Mouse (Mus musculus): Measurements from ENCODE around the gene Olfr639. TPM values are rescaled to one million over a fixed set of nuclear protein-coding genes. Genes with fewer than 3 reads are reported as not detected.
"Not testable (repeated sequence)": the region's sequence is repeated elsewhere in the genome, so short reads cannot be mapped to it uniquely, and the experiment has no call there.

The Olfr639 gene
- polyA plus RNA-seq, 2 experiments = not detected

DNA sequence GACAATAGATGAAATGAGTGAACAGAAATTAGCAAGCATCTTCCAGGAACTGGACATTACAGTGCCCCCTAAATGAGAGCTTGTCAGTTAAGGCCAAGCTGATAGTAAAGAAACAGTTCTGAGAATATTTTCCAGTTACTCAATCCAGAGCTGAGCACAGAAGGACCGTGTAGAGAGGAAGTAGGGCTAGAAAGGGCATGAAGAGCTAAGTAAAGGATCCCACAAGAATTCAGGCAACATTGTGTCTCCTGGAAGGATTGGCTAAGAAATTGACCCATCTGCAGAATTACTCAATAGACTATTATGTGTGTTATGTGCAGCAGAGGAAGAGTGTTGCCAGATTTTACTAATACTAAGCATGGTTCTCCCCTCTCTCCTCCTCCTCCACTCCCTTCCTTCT lies 45.3 kb downstream of the Olfr639 start:
- H3K9me3 ChIP-seq (ENCODE audit: control insufficient read depth, low read length) = no peaks in the 10 kb centered on the region
- no peaks in the 10 kb centered on the region for H3K36me3 ChIP-seq (ENCODE audit: control insufficient read depth, insufficient read depth, low read length)
- no peak overlapping the region for H3K27ac ChIP-seq (replicated peaks; ENCODE audit: low read depth, low read length)
- DNase-seq (ENCODE audit: low spot score) (no peak), ATAC-seq (ENCODE audit: low FRiP score, low read depth) (no peak)
- no peaks in the 10 kb centered on the region for H3K4me1 ChIP-seq (ENCODE audit: control insufficient read depth, insufficient read depth, low read length)
- no peak for TF ChIP-seq POLR2A (IDR thresholded peaks at IDR 0.05; ENCODE audit: borderline replicate concordance, extremely low read depth, insufficient read depth, insufficient read length)
- no peak overlapping the region for H3K9ac ChIP-seq (ENCODE audit: low read depth, low read length, severe bottlenecking)
- WGBS = 72% methylated on average over 1 of the region's 1 CpGs
- no peaks in the 10 kb centered on the region for H3K27me3 ChIP-seq (ENCODE audit: control insufficient read depth, insufficient read depth, low read length)
- H3K4me2 ChIP-seq (replicated peaks; ENCODE audit: low read depth, low read length, severe bottlenecking) = no peak overlapping the region
- H3K4me3 ChIP-seq (replicated peaks; ENCODE audit: low read length) = no peak overlapping the region

DNA sequence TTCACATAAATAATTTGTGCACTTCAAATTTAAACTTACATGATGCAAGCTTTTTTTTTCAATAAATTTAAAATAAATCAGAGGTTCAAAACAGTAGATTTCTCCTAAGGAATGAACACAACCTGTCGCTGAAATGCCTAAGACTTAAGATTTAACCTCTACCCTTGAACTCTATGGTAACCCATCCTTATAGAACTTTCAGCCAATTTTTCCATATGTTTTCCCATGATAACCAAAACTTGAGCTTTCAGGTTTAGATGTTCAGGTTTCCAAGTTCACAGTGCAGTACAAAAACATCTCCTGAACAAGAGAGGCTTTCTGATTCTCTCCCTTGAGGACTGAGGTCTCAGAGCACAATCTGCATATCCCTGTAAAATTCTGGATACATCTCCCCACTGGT lies 46.3 kb downstream of the Olfr639 start, which contains the start of gene Olfr635:
Gene Olfr635, plus strand, starts transcription at position 301 of the 400 bp plus-strand sequence.
- whole genome bisulfite sequencing = 74% methylated on average over 1 of the region's 1 CpGs
- no peak within 1 kb of the TSS for H3K4me2 ChIP-seq (replicated peaks; ENCODE audit: low read depth, low read length, severe bottlenecking)
- DNase-seq (ENCODE audit: low spot score) (no peak), ATAC-seq (ENCODE audit: low FRiP score, low read depth) (no peak)
- H3K9me3 ChIP-seq (ENCODE audit: control insufficient read depth, low read length) = no peaks in the 10 kb centered on the region
- H3K27me3 ChIP-seq (ENCODE audit: control insufficient read depth, insufficient read depth, low read length) = no peaks in the 10 kb centered on the region
- no peak within 1 kb of the TSS for H3K4me3 ChIP-seq (replicated peaks; ENCODE audit: low read length)
- no peaks in the 10 kb centered on the region for H3K36me3 ChIP-seq (ENCODE audit: control insufficient read depth, insufficient read depth, low read length)
- no peak within 1 kb of the TSS for H3K27ac ChIP-seq (replicated peaks; ENCODE audit: low read depth, low read length)
- H3K4me1 ChIP-seq (ENCODE audit: control insufficient read depth, insufficient read depth, low read length) = no peaks in the 10 kb centered on the region
- H3K9ac ChIP-seq (ENCODE audit: low read depth, low read length, severe bottlenecking) = no peak within 1 kb of the TSS
- no peak for TF ChIP-seq POLR2A (IDR thresholded peaks at IDR 0.05; ENCODE audit: borderline replicate concordance, extremely low read depth, insufficient read depth, insufficient read length)

- H3K27ac ChIP-seq (replicated peaks; ENCODE audit: low read depth, low read length); H3K27me3 ChIP-seq (ENCODE audit: control insufficient read depth, insufficient read depth, low read length); H3K4me1 ChIP-seq (ENCODE audit: control insufficient read depth, insufficient read depth, low read length); H3K36me3 ChIP-seq (ENCODE audit: control insufficient read depth, insufficient read depth, low read length); H3K4me2 ChIP-seq (replicated peaks; ENCODE audit: low read depth, low read length, severe bottlenecking); H3K4me3 ChIP-seq (replicated peaks; ENCODE audit: low read length); ATAC-seq (ENCODE audit: low FRiP score, low read depth); H3K9me3 ChIP-seq (ENCODE audit: control insufficient read depth, low read length); H3K9ac ChIP-seq (ENCODE audit: low read depth, low read length, severe bottlenecking); DNase-seq (ENCODE audit: low spot score): not testable (repeated sequence)
- WGBS = 93% methylated on average over 22 of the region's 22 CpGs
Observed at GRCm38 (mm10) chr7:103966873-103967272, 50.2 kb downstream of the Olfr639 start.

Other genes starting within 250 kb of the Olfr639 start
Only the 30 nearest of the 32 such genes appear.
- 0.03 TPM in 1 of 2 replicates, not detected in the other for gene Olfr67, start 225.5 kb downstream of the Olfr639 start, polyA plus RNA-seq (2012; rRNA removed)
- gene Olfr67, start 225.5 kb downstream of the Olfr639 start, polyA plus RNA-seq (2014; fragmentation: Nextera tagmentation; extraction: Ambion mirVana) = not detected in 2 replicates
- 2,382 and 2,478 TPM in 2 replicates for gene Hbb-bt, start 203.3 kb downstream of the Olfr639 start, polyA plus RNA-seq (2012; rRNA removed)
- 2,610 and 4,062 TPM in 2 replicates for gene Hbb-bt, start 203.3 kb downstream of the Olfr639 start, polyA plus RNA-seq (2014; fragmentation: Nextera tagmentation; extraction: Ambion mirVana)
- gene Hbb-bs, start 189.2 kb downstream of the Olfr639 start, polyA plus RNA-seq (2012; rRNA removed) = 9,008 and 9,822 TPM in 2 replicates
- 6,131 and 9,529 TPM in 2 replicates for gene Hbb-bs, start 189.2 kb downstream of the Olfr639 start, polyA plus RNA-seq (2014; fragmentation: Nextera tagmentation; extraction: Ambion mirVana)
- gene Hbb-bh2, start 176.8 kb downstream of the Olfr639 start, polyA plus RNA-seq (2012; rRNA removed) = not detected in 2 replicates
- not detected in 2 replicates for gene Hbb-bh2, start 176.8 kb downstream of the Olfr639 start, polyA plus RNA-seq (2014; fragmentation: Nextera tagmentation; extraction: Ambion mirVana)
- 12.0 and 13.3 TPM in 2 replicates for gene Hbb-bh1, start 174.1 kb downstream of the Olfr639 start, polyA plus RNA-seq (2012; rRNA removed)
- gene Hbb-bh1, start 174.1 kb downstream of the Olfr639 start, polyA plus RNA-seq (2014; fragmentation: Nextera tagmentation; extraction: Ambion mirVana) = 8.0 and 8.4 TPM in 2 replicates
- 702 and 799 TPM in 2 replicates for gene Hbb-y, start 164.1 kb downstream of the Olfr639 start, polyA plus RNA-seq (2012; rRNA removed)
- 1,395 and 1,439 TPM in 2 replicates for gene Hbb-y, start 164.1 kb downstream of the Olfr639 start, polyA plus RNA-seq (2014; fragmentation: Nextera tagmentation; extraction: Ambion mirVana)
- gene Olfr66, start 131.1 kb downstream of the Olfr639 start, polyA plus RNA-seq (2012; rRNA removed) = not detected in 2 replicates
- not detected in 2 replicates for gene Olfr66, start 131.1 kb downstream of the Olfr639 start, polyA plus RNA-seq (2014; fragmentation: Nextera tagmentation; extraction: Ambion mirVana)
- not detected in 2 replicates for gene Olfr64, start 122.8 kb downstream of the Olfr639 start, polyA plus RNA-seq (2012; rRNA removed)
- not detected in 2 replicates for gene Olfr64, start 122.8 kb downstream of the Olfr639 start, polyA plus RNA-seq (2014; fragmentation: Nextera tagmentation; extraction: Ambion mirVana)
- gene Olfr65, start 113.8 kb downstream of the Olfr639 start, polyA plus RNA-seq (2012; rRNA removed) = not detected in 2 replicates
- gene Olfr65, start 113.8 kb downstream of the Olfr639 start, polyA plus RNA-seq (2014; fragmentation: Nextera tagmentation; extraction: Ambion mirVana) = not detected in 2 replicates
- not detected in 2 replicates for gene Olfr631, start 88.5 kb downstream of the Olfr639 start, polyA plus RNA-seq (2012; rRNA removed)
- not detected in 2 replicates for gene Olfr631, start 88.5 kb downstream of the Olfr639 start, polyA plus RNA-seq (2014; fragmentation: Nextera tagmentation; extraction: Ambion mirVana)
- not detected in 2 replicates for gene Olfr632, start 83.0 kb downstream of the Olfr639 start, polyA plus RNA-seq (2012; rRNA removed)
- not detected in 2 replicates for gene Olfr632, start 83.0 kb downstream of the Olfr639 start, polyA plus RNA-seq (2014; fragmentation: Nextera tagmentation; extraction: Ambion mirVana)
- not detected in 2 replicates for gene Olfr633, start 72.9 kb downstream of the Olfr639 start, polyA plus RNA-seq (2012; rRNA removed)
- gene Olfr633, start 72.9 kb downstream of the Olfr639 start, polyA plus RNA-seq (2014; fragmentation: Nextera tagmentation; extraction: Ambion mirVana) = not detected in 2 replicates
- not detected in 2 replicates for gene Olfr635, start 46.2 kb downstream of the Olfr639 start, polyA plus RNA-seq (2012; rRNA removed)
- gene Olfr635, start 46.2 kb downstream of the Olfr639 start, polyA plus RNA-seq (2014; fragmentation: Nextera tagmentation; extraction: Ambion mirVana) = 0.03 TPM in 1 of 2 replicates, not detected in the other
- gene Olfr638, start 18.6 kb downstream of the Olfr639 start, polyA plus RNA-seq (2012; rRNA removed) = not detected in 2 replicates
- gene Olfr638, start 18.6 kb downstream of the Olfr639 start, polyA plus RNA-seq (2014; fragmentation: Nextera tagmentation; extraction: Ambion mirVana) = not detected in 2 replicates
- not detected in 2 replicates for gene Olfr640, start 8.3 kb upstream of the Olfr639 start, polyA plus RNA-seq (2012; rRNA removed)
- gene Olfr640, start 8.3 kb upstream of the Olfr639 start, polyA plus RNA-seq (2014; fragmentation: Nextera tagmentation; extraction: Ambion mirVana) = not detected in 2 replicates
- gene Olfr641, start 18.1 kb upstream of the Olfr639 start, polyA plus RNA-seq (2012; rRNA removed) = not detected in 2 replicates
- not detected in 2 replicates for gene Olfr641, start 18.1 kb upstream of the Olfr639 start, polyA plus RNA-seq (2014; fragmentation: Nextera tagmentation; extraction: Ambion mirVana)
- gene Olfr642, start 35.4 kb upstream of the Olfr639 start, polyA plus RNA-seq (2012; rRNA removed) = not detected in 2 replicates
- gene Olfr642, start 35.4 kb upstream of the Olfr639 start, polyA plus RNA-seq (2014; fragmentation: Nextera tagmentation; extraction: Ambion mirVana) = not detected in 2 replicates
- gene 4930516K23Rik, start 44.1 kb upstream of the Olfr639 start, polyA plus RNA-seq (2012; rRNA removed) = 0.03 TPM in 1 of 2 replicates, not detected in the other
- not detected in 2 replicates for gene 4930516K23Rik, start 44.1 kb upstream of the Olfr639 start, polyA plus RNA-seq (2014; fragmentation: Nextera tagmentation; extraction: Ambion mirVana)
- 0.10 TPM in 1 of 2 replicates, not detected in the other for gene Olfr644, start 54.6 kb upstream of the Olfr639 start, polyA plus RNA-seq (2012; rRNA removed)
- gene Olfr644, start 54.6 kb upstream of the Olfr639 start, polyA plus RNA-seq (2014; fragmentation: Nextera tagmentation; extraction: Ambion mirVana) = not detected in 2 replicates
- not detected in 2 replicates for gene Olfr645, start 68.2 kb upstream of the Olfr639 start, polyA plus RNA-seq (2012; rRNA removed)
- gene Olfr645, start 68.2 kb upstream of the Olfr639 start, polyA plus RNA-seq (2014; fragmentation: Nextera tagmentation; extraction: Ambion mirVana) = not detected in 2 replicates
- gene Olfr646, start 87.6 kb upstream of the Olfr639 start, polyA plus RNA-seq (2012; rRNA removed) = not detected in 2 replicates
- not detected in 2 replicates for gene Olfr646, start 87.6 kb upstream of the Olfr639 start, polyA plus RNA-seq (2014; fragmentation: Nextera tagmentation; extraction: Ambion mirVana)
- not detected in 2 replicates for gene Ubqln5, start 112.5 kb upstream of the Olfr639 start, polyA plus RNA-seq (2012; rRNA removed)
- not detected in 2 replicates for gene Ubqln5, start 112.5 kb upstream of the Olfr639 start, polyA plus RNA-seq (2014; fragmentation: Nextera tagmentation; extraction: Ambion mirVana)
- not detected in 2 replicates for gene Olfr643, start 120.1 kb upstream of the Olfr639 start, polyA plus RNA-seq (2012; rRNA removed)
- not detected in 2 replicates for gene Olfr643, start 120.1 kb upstream of the Olfr639 start, polyA plus RNA-seq (2014; fragmentation: Nextera tagmentation; extraction: Ambion mirVana)
- not detected in 2 replicates for gene Ubqln3, start 126.0 kb upstream of the Olfr639 start, polyA plus RNA-seq (2012; rRNA removed)
- not detected in 2 replicates for gene Ubqln3, start 126.0 kb upstream of the Olfr639 start, polyA plus RNA-seq (2014; fragmentation: Nextera tagmentation; extraction: Ambion mirVana)
- gene Ubqlnl, start 133.3 kb upstream of the Olfr639 start, polyA plus RNA-seq (2012; rRNA removed) = not detected in 2 replicates
- not detected in 2 replicates for gene Ubqlnl, start 133.3 kb upstream of the Olfr639 start, polyA plus RNA-seq (2014; fragmentation: Nextera tagmentation; extraction: Ambion mirVana)
- not detected in 2 replicates for gene Olfm5, start 147.5 kb upstream of the Olfr639 start, polyA plus RNA-seq (2012; rRNA removed)
- gene Olfm5, start 147.5 kb upstream of the Olfr639 start, polyA plus RNA-seq (2014; fragmentation: Nextera tagmentation; extraction: Ambion mirVana) = not detected in 2 replicates
- gene Olfr648, start 166.1 kb upstream of the Olfr639 start, polyA plus RNA-seq (2012; rRNA removed) = 0.05 and 0.08 TPM in 2 replicates
- gene Olfr648, start 166.1 kb upstream of the Olfr639 start, polyA plus RNA-seq (2014; fragmentation: Nextera tagmentation; extraction: Ambion mirVana) = 0.21 and 0.35 TPM in 2 replicates
- gene Olfr649, start 178.7 kb upstream of the Olfr639 start, polyA plus RNA-seq (2012; rRNA removed) = not detected in 2 replicates
- not detected in 2 replicates for gene Olfr649, start 178.7 kb upstream of the Olfr639 start, polyA plus RNA-seq (2014; fragmentation: Nextera tagmentation; extraction: Ambion mirVana)
- gene Trim6, start 201.5 kb upstream of the Olfr639 start, polyA plus RNA-seq (2012; rRNA removed) = 1.1 and 1.4 TPM in 2 replicates
- 0.28 and 0.43 TPM in 2 replicates for gene Trim6, start 201.5 kb upstream of the Olfr639 start, polyA plus RNA-seq (2014; fragmentation: Nextera tagmentation; extraction: Ambion mirVana)
- 3.4 and 3.5 TPM in 2 replicates for gene Trim34a, start 227.2 kb upstream of the Olfr639 start, polyA plus RNA-seq (2012; rRNA removed)
- 1.6 and 1.9 TPM in 2 replicates for gene Trim34a, start 227.2 kb upstream of the Olfr639 start, polyA plus RNA-seq (2014; fragmentation: Nextera tagmentation; extraction: Ambion mirVana)

Data from limb, embryonic 14.5 days (tissue).